Mouse (Mus musculus) neural tube, embryonic 15.5 days (tissue): ENCODE measurements around the gene Gan. TPM values are rescaled to one million over a fixed set of nuclear protein-coding genes. Genes with fewer than 3 reads are reported as not detected.

ENCODE experiments used
- ATAC-seq: fragments of 200-750 bp; cut with Nextera tagmentation; 2 replicates; pipeline ENCODE4 v1.8.0; 2017; ENCODE audit warnings: mild to moderate bottlenecking, moderate TSS enrichment, moderate library complexity; ENCODE audit not compliant: low FRiP score
- H3K27ac ChIP-seq: fragments of 300-500 bp; sonication (generic); replicated peaks from 2 replicates; pipeline ENCODE4 v1.5.1; 2015; ENCODE audit warnings: mild to moderate bottlenecking, inconsistent platforms
- H3K27me3 ChIP-seq: fragments of 300-500 bp; sonication (generic); replicated peaks from 2 replicates; pipeline ENCODE4 v1.6.1; 2015; ENCODE audit warnings: inconsistent platforms
- H3K36me3 ChIP-seq: fragments of 300-500 bp; sonication (generic); 2 replicates; pipeline ENCODE4 v1.6.1; 2015; ENCODE audit warnings: inconsistent platforms
- H3K4me1 ChIP-seq: fragments of 300-500 bp; sonication (generic); 2 replicates; pipeline ENCODE4 v1.6.1; 2015; ENCODE audit warnings: inconsistent platforms
- H3K4me2 ChIP-seq: fragments of 300-500 bp; sonication (generic); 2 replicates; pipeline ENCODE4 v1.6.1; 2015; ENCODE audit warnings: inconsistent platforms, mild to moderate bottlenecking, moderate library complexity
- H3K4me3 ChIP-seq: fragments of 300-500 bp; sonication (generic); replicated peaks from 2 replicates; pipeline ENCODE4 v1.5.1; 2015; ENCODE audit warnings: mild to moderate bottlenecking, inconsistent platforms
- H3K9ac ChIP-seq: fragments of 300-500 bp; sonication (generic); replicated peaks from 2 replicates; pipeline ENCODE4 v1.6.1; 2015; ENCODE audit warnings: mild to moderate bottlenecking, inconsistent platforms
- H3K9me3 ChIP-seq: fragments of 300-500 bp; sonication (generic); replicated peaks from 2 replicates; pipeline ENCODE4 v1.6.1; 2016; ENCODE audit warnings: inconsistent platforms
- WGBS: fragments of 180-500 bp; shearing (Covaris S2); methylation state at CpG from one replicate; pipeline ENCODE4 v1.1.7; 2015; ENCODE audit warnings: mixed read lengths; 5-methylcytosine and 5-hydroxymethylcytosine counted together
- polyA plus RNA-seq: library from polyadenylated mRNA; unstranded; fragments of >200 nt; fragmentation: Nextera tagmentation; extraction: Ambion mirVana; gene quantifications from 2 replicates; pipeline ENCODE4 v1.2.1, GENCODE M21; 2015

Gan gene
- polyA plus RNA-seq, 1 experiment from 2014 or later = 2.3 TPM

GRCm38 (mm10) chr8:117164912-117165311 is 7.0 kb downstream of the Gan start:
- WGBS = 89% methylated on average over 4 of the region's 4 CpGs
- no peak overlapping the region for H3K4me2 ChIP-seq
- peaks cover 13% of the 10 kb centered on the region for H3K4me1 ChIP-seq
- H3K36me3 ChIP-seq = no peaks in the 10 kb centered on the region
- H3K27ac ChIP-seq = no peak overlapping the region
- H3K4me3 ChIP-seq = no peak overlapping the region
- no peak for ATAC-seq
- no peak overlapping the region for H3K9ac ChIP-seq
- H3K9me3 ChIP-seq = no peaks in the 10 kb centered on the region
- no peaks in the 10 kb centered on the region for H3K27me3 ChIP-seq

- Histone ChIP-seq H3K27ac (no peak overlapping the region), H3K36me3 (no peaks in the 10 kb centered on the region), H3K9ac (no peak overlapping the region), H3K9me3 (no peaks in the 10 kb centered on the region), H3K27me3 (no peaks in the 10 kb centered on the region), H3K4me1 (peaks cover 10% of the 10 kb centered on the region), H3K4me2 (no peak overlapping the region), H3K4me3 (no peak overlapping the region)
- 93% methylated on average over 4 of the region's 4 CpGs for WGBS
- ATAC-seq = no peak
Measured at GRCm38 (mm10) chr8:117165542-117165941, 7.6 kb downstream of the Gan start.

- ATAC-seq = no peak
- 87% methylated on average over 2 of the region's 2 CpGs for WGBS
- H3K9ac ChIP-seq = no peak overlapping the region
- no peaks in the 10 kb centered on the region for H3K36me3 ChIP-seq
- H3K27me3 ChIP-seq = no peaks in the 10 kb centered on the region
- peaks cover 4% of the 10 kb centered on the region for H3K4me1 ChIP-seq
- H3K9me3 ChIP-seq = no peaks in the 10 kb centered on the region
- no peak overlapping the region for H3K4me2 ChIP-seq
- H3K27ac ChIP-seq = no peak overlapping the region
- no peak overlapping the region for H3K4me3 ChIP-seq
Measured at GRCm38 (mm10) chr8:117166515-117166914, 8.6 kb downstream of the Gan start.

GRCm38 (mm10) chr8:117167243-117167883 is 9.4 kb downstream of the Gan start:
- no peak overlapping the region for H3K9ac ChIP-seq
- no peak for ATAC-seq
- no peaks in the 10 kb centered on the region for H3K9me3 ChIP-seq
- H3K27ac ChIP-seq = no peak overlapping the region
- no peak overlapping the region for H3K4me3 ChIP-seq
- 84% methylated on average over 8 of the region's 8 CpGs for WGBS
- no peaks in the 10 kb centered on the region for H3K36me3 ChIP-seq
- peaks cover 3% of the 10 kb centered on the region; the same call in 1 of the 2 replicates for H3K4me1 ChIP-seq
- H3K4me2 ChIP-seq = no peak overlapping the region
- no peaks in the 10 kb centered on the region for H3K27me3 ChIP-seq

GRCm38 (mm10) chr8:117168378-117168777 is 10.4 kb downstream of the Gan start:
- H3K4me1 ChIP-seq = peaks cover 9% of the 10 kb centered on the region
- WGBS = 90% methylated on average over 9 of the region's 9 CpGs
- H3K9ac ChIP-seq = no peak overlapping the region
- H3K27me3 ChIP-seq = no peaks in the 10 kb centered on the region
- no peak overlapping the region for H3K27ac ChIP-seq
- ATAC-seq = no peak
- H3K9me3 ChIP-seq = no peaks in the 10 kb centered on the region
- H3K4me3 ChIP-seq = no peak overlapping the region
- H3K36me3 ChIP-seq = no peaks in the 10 kb centered on the region
- H3K4me2 ChIP-seq = no peak overlapping the region

- no peak overlapping the region for H3K4me2 ChIP-seq
- H3K36me3 ChIP-seq = 0 out of 2 replicates have a peak, but pooled peaks cover 7% of the 10 kb centered on the region
- peaks cover 12% of the 10 kb centered on the region for H3K4me1 ChIP-seq
- no peak overlapping the region for H3K9ac ChIP-seq
- no peak for ATAC-seq
- 87% methylated on average over 3 of the region's 3 CpGs for WGBS
- no peak overlapping the region for H3K27ac ChIP-seq
- H3K9me3 ChIP-seq = no peaks in the 10 kb centered on the region
- no peak overlapping the region for H3K4me3 ChIP-seq
- no peaks in the 10 kb centered on the region for H3K27me3 ChIP-seq
Measured at GRCm38 (mm10) chr8:117171826-117172225, 13.9 kb downstream of the Gan start.

GRCm38 (mm10) chr8:117172904-117173303 is 15.0 kb downstream of the Gan start:
- whole genome bisulfite sequencing = 45% methylated on average over 7 of the region's 7 CpGs
- Histone ChIP-seq H3K27me3 (no peaks in the 10 kb centered on the region), H3K4me2 (no peak overlapping the region), H3K9me3 (no peaks in the 10 kb centered on the region), H3K4me3 (no peak overlapping the region), H3K36me3 (0 out of 2 replicates have a peak, but pooled peaks cover 7% of the 10 kb centered on the region), H3K4me1 (peaks cover 12% of the 10 kb centered on the region), H3K27ac (no peak overlapping the region), H3K9ac (no peak overlapping the region)
- no peak for ATAC-seq

GRCm38 (mm10) chr8:117173690-117174089 is 15.8 kb downstream of the Gan start:
- 90% methylated on average over 3 of the region's 3 CpGs for WGBS

GRCm38 (mm10) chr8:117174536-117174935 is 16.6 kb downstream of the Gan start:
- H3K9ac ChIP-seq = no peak overlapping the region
- H3K36me3 ChIP-seq = 0 out of 2 replicates have a peak, but pooled peaks cover 7% of the 10 kb centered on the region
- no peak overlapping the region for H3K4me3 ChIP-seq
- H3K9me3 ChIP-seq = no peaks in the 10 kb centered on the region
- 97% methylated on average over 5 of the region's 5 CpGs for WGBS
- H3K4me2 ChIP-seq = no peak overlapping the region
- ATAC-seq = no peak
- H3K27me3 ChIP-seq = no peaks in the 10 kb centered on the region
- H3K27ac ChIP-seq = no peak overlapping the region
- H3K4me1 ChIP-seq = peaks cover 9% of the 10 kb centered on the region

More at GRCm38 (mm10) chr8:117173690-117174089, 15.8 kb downstream of the Gan start:
- no peaks in the 10 kb centered on the region for H3K27me3 ChIP-seq
- H3K9me3 ChIP-seq = no peaks in the 10 kb centered on the region
- H3K9ac ChIP-seq = no peak overlapping the region
- peaks cover 12% of the 10 kb centered on the region for H3K4me1 ChIP-seq
- no peak overlapping the region for H3K4me2 ChIP-seq
- H3K27ac ChIP-seq = no peak overlapping the region
- H3K4me3 ChIP-seq = no peak overlapping the region
- 0 out of 2 replicates have a peak, but pooled peaks cover 7% of the 10 kb centered on the region for H3K36me3 ChIP-seq
- ATAC-seq = no peak

- Histone ChIP-seq H3K9me3 (no peaks in the 10 kb centered on the region), H3K27ac (no peak overlapping the region), H3K4me2 (no peak overlapping the region), H3K9ac (no peak overlapping the region), H3K36me3 (0 out of 2 replicates have a peak, but pooled peaks cover 7% of the 10 kb centered on the region), H3K27me3 (no peaks in the 10 kb centered on the region), H3K4me1 (peaks cover 9% of the 10 kb centered on the region), H3K4me3 (no peak overlapping the region)
- ATAC-seq = no peak
- 88% methylated on average over 5 of the region's 5 CpGs for WGBS
Measured at GRCm38 (mm10) chr8:117176308-117176707, 18.4 kb downstream of the Gan start.

GRCm38 (mm10) chr8:117177236-117177635 is 19.3 kb downstream of the Gan start:
- H3K4me2 ChIP-seq = no peak overlapping the region
- no peak overlapping the region for H3K27ac ChIP-seq
- WGBS = 93% methylated on average over 7 of the region's 7 CpGs
- H3K9ac ChIP-seq = no peak overlapping the region
- H3K36me3 ChIP-seq = 0 out of 2 replicates have a peak, but pooled peaks cover 7% of the 10 kb centered on the region
- no peak overlapping the region for H3K4me3 ChIP-seq
- H3K9me3 ChIP-seq = no peaks in the 10 kb centered on the region
- no peak for ATAC-seq
- H3K27me3 ChIP-seq = no peaks in the 10 kb centered on the region
- H3K4me1 ChIP-seq = peaks cover 9% of the 10 kb centered on the region

- H3K36me3 ChIP-seq = 0 out of 2 replicates have a peak, but pooled peaks cover 7% of the 10 kb centered on the region
- no peaks in the 10 kb centered on the region for H3K27me3 ChIP-seq
- H3K27ac ChIP-seq = no peak overlapping the region
- H3K4me3 ChIP-seq = no peak overlapping the region
- no peak overlapping the region for H3K4me2 ChIP-seq
- WGBS = 77% methylated on average over 2 of the region's 2 CpGs
- no peak for ATAC-seq
- H3K9ac ChIP-seq = no peak overlapping the region
- H3K9me3 ChIP-seq = no peaks in the 10 kb centered on the region
- H3K4me1 ChIP-seq = peaks cover 3% of the 10 kb centered on the region; the same call in 1 of the 2 replicates
Measured at GRCm38 (mm10) chr8:117178039-117178438, 20.1 kb downstream of the Gan start.
